Mouse (Mus musculus): ENCODE results near the gene Mrps2. TPM values are rescaled to one million over a fixed set of nuclear protein-coding genes. Genes with fewer than 3 reads are reported as not detected.
A peak's percentile ranks its signal among the peaks of the same experiment; 100 is the strongest.
"Not testable (repeated sequence)": the region's sequence is repeated elsewhere in the genome, so short reads cannot be mapped to it uniquely, and the experiment has no call there.

Mrps2 gene
- polyA plus RNA-seq, 1 experiment from 2014 or later = 50.5 TPM

DNA sequence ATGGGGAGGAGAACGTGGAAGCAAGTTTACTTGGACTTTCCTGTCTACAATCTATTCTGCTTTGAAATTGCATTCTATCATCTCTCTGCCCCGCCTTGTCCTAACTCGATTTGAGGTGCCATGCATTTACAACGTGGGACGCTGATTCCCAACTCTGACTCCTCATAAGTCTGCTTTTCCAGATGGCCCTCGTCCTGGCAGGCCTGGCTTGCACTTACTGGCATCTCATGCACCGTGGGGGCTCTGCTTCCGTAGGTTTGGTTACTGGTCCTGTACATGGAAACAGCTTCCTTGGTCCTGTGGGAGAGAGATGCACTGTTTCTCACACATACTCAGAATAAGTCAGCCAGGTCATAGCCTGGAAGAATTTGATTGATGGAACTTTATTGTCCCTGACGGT, 2.9 kb upstream of the Mrps2 start:
- Histone ChIP-seq H3K27ac (replicated peaks; ENCODE audit: low read depth, low read length) (no peak overlapping the region), H3K4me2 (ENCODE audit: low read depth, low read length) (no peak overlapping the region), H3K4me3 (ENCODE audit: low read depth, low read length) (no peak overlapping the region), H3K4me1 (ENCODE audit: control insufficient read depth, insufficient read depth, low read length) (peaks cover 7% of the 10 kb centered on the region), H3K9ac (ENCODE audit: low read depth, low read length) (no peak overlapping the region), H3K9me3 (ENCODE audit: control insufficient read depth, low read length) (no peaks in the 10 kb centered on the region), H3K36me3 (ENCODE audit: control insufficient read depth, insufficient read depth, low read length) (peaks cover 10% of the 10 kb centered on the region), H3K27me3 (replicated peaks; ENCODE audit: control insufficient read depth, insufficient read depth, low read length) (no peaks in the 10 kb centered on the region)
- 81% methylated on average over 9 of the region's 9 CpGs for WGBS
- ATAC-seq (ENCODE audit: low read depth) = no peak
- no peak for DNase-seq (ENCODE audit: low spot score)

DNA sequence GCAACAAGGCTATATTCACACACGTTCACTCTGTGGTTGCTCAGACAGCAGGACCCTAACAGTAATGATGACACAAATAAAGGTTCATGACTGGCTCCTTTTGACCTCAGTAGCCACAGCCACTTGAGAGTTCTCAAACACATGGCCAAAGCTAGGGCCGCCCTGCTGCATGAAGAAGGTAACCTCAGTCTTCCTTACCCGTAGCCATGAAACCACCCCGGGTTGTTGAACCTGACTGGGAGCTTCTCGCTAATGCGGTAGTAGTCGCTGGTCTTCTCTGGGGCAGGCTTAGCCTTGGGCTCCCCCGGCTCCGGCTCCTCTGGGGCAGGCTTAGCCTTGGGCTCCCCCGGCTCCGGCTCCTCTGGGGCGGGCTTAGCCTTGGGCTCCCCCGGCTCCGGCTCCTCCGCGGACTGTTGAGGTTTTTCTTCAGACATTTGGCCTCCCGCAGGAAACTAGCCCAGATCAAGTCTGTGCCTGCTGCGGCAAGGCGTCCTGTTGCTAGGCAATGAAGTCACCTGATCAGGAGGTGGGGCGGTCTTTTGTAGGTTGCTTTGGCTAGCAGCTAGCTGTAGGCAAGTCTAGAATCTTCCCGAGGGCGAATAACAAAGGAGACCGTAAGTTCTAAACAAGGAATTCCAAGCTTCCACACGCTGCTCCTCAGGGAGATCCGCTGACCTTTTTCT, 1.9 kb upstream of the Mrps2 start, which contains the start of gene 1700007K13Rik:
1700007K13Rik (minus strand) TSS at position 497 of the 683 bp plus-strand sequence.
- peaks cover 20% of the 10 kb centered on the region for H3K36me3 ChIP-seq (ENCODE audit: control insufficient read depth, insufficient read depth, low read length)
- peak within 1 kb of the TSS; percentile 56 for H3K4me2 ChIP-seq (ENCODE audit: low read depth, low read length)
- no peaks in the 10 kb centered on the region for H3K27me3 ChIP-seq (replicated peaks; ENCODE audit: control insufficient read depth, insufficient read depth, low read length)
- no peak within 1 kb of the TSS for H3K27ac ChIP-seq (replicated peaks; ENCODE audit: low read depth, low read length)
- DNase-seq (ENCODE audit: low spot score) = peak; percentile 92
- peaks cover 7% of the 10 kb centered on the region for H3K4me1 ChIP-seq (ENCODE audit: control insufficient read depth, insufficient read depth, low read length)
- peak; percentile 81 for ATAC-seq (ENCODE audit: low read depth)
- no peaks in the 10 kb centered on the region for H3K9me3 ChIP-seq (ENCODE audit: control insufficient read depth, low read length)
- WGBS = 3% methylated on average over 25 of the region's 25 CpGs
- peak within 1 kb of the TSS; percentile 27 for H3K4me3 ChIP-seq (ENCODE audit: low read depth, low read length)
- H3K9ac ChIP-seq (ENCODE audit: low read depth, low read length) = peak within 1 kb of the TSS; percentile 49

- peaks cover 7% of the 10 kb centered on the region for H3K4me1 ChIP-seq (ENCODE audit: control insufficient read depth, insufficient read depth, low read length)
- DNase-seq (ENCODE audit: low spot score) (no peak), ATAC-seq (ENCODE audit: low read depth) (no peak)
- peaks cover 38% of the 10 kb centered on the region for H3K36me3 ChIP-seq (ENCODE audit: control insufficient read depth, insufficient read depth, low read length)
- WGBS = 55% methylated on average over 18 of the region's 18 CpGs
- no peaks in the 10 kb centered on the region; the same call in 1 of the 2 replicates for H3K9me3 ChIP-seq (ENCODE audit: control insufficient read depth, low read length)
- H3K27ac ChIP-seq (replicated peaks; ENCODE audit: low read depth, low read length) = no peak overlapping the region
- peak overlapping the region; percentile 81 for H3K9ac ChIP-seq (ENCODE audit: low read depth, low read length)
- peak overlapping the region; percentile 87 for H3K4me2 ChIP-seq (ENCODE audit: low read depth, low read length)
- peak overlapping the region; percentile 66 for H3K4me3 ChIP-seq (ENCODE audit: low read depth, low read length)
- H3K27me3 ChIP-seq (replicated peaks; ENCODE audit: control insufficient read depth, insufficient read depth, low read length) = no peaks in the 10 kb centered on the region
Measured at GRCm38 (mm10) chr2:28468486-28469225, 790 bp downstream of the Mrps2 start.

GRCm38 (mm10) chr2:28469461-28469860, 1.6 kb downstream of the Mrps2 start:
- Histone ChIP-seq H3K27me3 (replicated peaks; ENCODE audit: control insufficient read depth, insufficient read depth, low read length) (no peaks in the 10 kb centered on the region), H3K36me3 (ENCODE audit: control insufficient read depth, insufficient read depth, low read length) (peaks cover 38% of the 10 kb centered on the region), H3K9ac (ENCODE audit: low read depth, low read length) (no peak overlapping the region), H3K4me1 (ENCODE audit: control insufficient read depth, insufficient read depth, low read length) (peaks cover 7% of the 10 kb centered on the region), H3K27ac (replicated peaks; ENCODE audit: low read depth, low read length) (no peak overlapping the region), H3K9me3 (ENCODE audit: control insufficient read depth, low read length) (no peaks in the 10 kb centered on the region; the same call in 1 of the 2 replicates), H3K4me2 (ENCODE audit: low read depth, low read length) (no peak overlapping the region), H3K4me3 (ENCODE audit: low read depth, low read length) (no peak overlapping the region)
- ATAC-seq (ENCODE audit: low read depth) (no peak), DNase-seq (ENCODE audit: low spot score) (no peak)
- 96% methylated on average over 14 of the region's 14 CpGs for WGBS

GRCm38 (mm10) chr2:28470591-28470990, 2.7 kb downstream of the Mrps2 start:
- Histone ChIP-seq H3K36me3 (ENCODE audit: control insufficient read depth, insufficient read depth, low read length) (peaks cover 38% of the 10 kb centered on the region), H3K27ac (replicated peaks; ENCODE audit: low read depth, low read length) (no peak overlapping the region), H3K27me3 (replicated peaks; ENCODE audit: control insufficient read depth, insufficient read depth, low read length) (no peaks in the 10 kb centered on the region), H3K4me3 (ENCODE audit: low read depth, low read length) (no peak overlapping the region), H3K4me2 (ENCODE audit: low read depth, low read length) (no peak overlapping the region), H3K4me1 (ENCODE audit: control insufficient read depth, insufficient read depth, low read length) (peaks cover 7% of the 10 kb centered on the region), H3K9me3 (ENCODE audit: control insufficient read depth, low read length) (no peaks in the 10 kb centered on the region; the same call in 1 of the 2 replicates), H3K9ac (ENCODE audit: low read depth, low read length) (no peak overlapping the region)
- DNase-seq (ENCODE audit: low spot score) = no peak
- 93% methylated on average over 2 of the region's 2 CpGs for WGBS
- ATAC-seq (ENCODE audit: low read depth) = no peak

GRCm38 (mm10) chr2:28472011-28472410, 4.1 kb downstream of the Mrps2 start:
- H3K27ac ChIP-seq (replicated peaks; ENCODE audit: low read depth, low read length); H3K27me3 ChIP-seq (replicated peaks; ENCODE audit: control insufficient read depth, insufficient read depth, low read length); DNase-seq (ENCODE audit: low spot score); H3K4me3 ChIP-seq (ENCODE audit: low read depth, low read length); H3K4me2 ChIP-seq (ENCODE audit: low read depth, low read length); ATAC-seq (ENCODE audit: low read depth); H3K4me1 ChIP-seq (ENCODE audit: control insufficient read depth, insufficient read depth, low read length); H3K9ac ChIP-seq (ENCODE audit: low read depth, low read length); H3K9me3 ChIP-seq (ENCODE audit: control insufficient read depth, low read length): not testable (repeated sequence)
- 92% methylated on average over 8 of the region's 8 CpGs for WGBS
- peaks cover 38% of the 10 kb centered on the region for H3K36me3 ChIP-seq (ENCODE audit: control insufficient read depth, insufficient read depth, low read length)

DNA sequence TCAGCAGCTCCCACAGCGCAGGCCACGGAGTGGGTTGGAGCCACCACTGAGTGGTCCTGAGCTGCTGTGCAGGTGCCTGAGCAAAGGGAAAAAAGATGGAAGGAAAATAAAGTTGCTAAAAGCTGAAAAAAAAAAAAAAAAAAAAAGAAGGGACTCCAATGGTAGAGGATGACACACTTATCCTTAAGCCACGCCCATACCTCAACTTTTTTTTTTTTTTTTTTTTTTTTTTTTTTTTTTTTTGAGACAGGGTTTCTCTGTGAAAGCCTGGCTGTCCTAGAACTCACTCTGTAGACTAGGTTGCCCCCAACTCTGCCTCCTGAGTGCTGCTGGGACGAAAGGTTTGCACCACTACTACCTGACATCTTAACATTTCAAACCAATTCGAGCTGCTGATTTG, 10.1 kb downstream of the Mrps2 start:
- H3K4me2 ChIP-seq (ENCODE audit: low read depth, low read length); H3K36me3 ChIP-seq (ENCODE audit: control insufficient read depth, insufficient read depth, low read length); H3K9me3 ChIP-seq (ENCODE audit: control insufficient read depth, low read length); H3K27me3 ChIP-seq (replicated peaks; ENCODE audit: control insufficient read depth, insufficient read depth, low read length); H3K9ac ChIP-seq (ENCODE audit: low read depth, low read length); ATAC-seq (ENCODE audit: low read depth); H3K4me3 ChIP-seq (ENCODE audit: low read depth, low read length); DNase-seq (ENCODE audit: low spot score); H3K4me1 ChIP-seq (ENCODE audit: control insufficient read depth, insufficient read depth, low read length); H3K27ac ChIP-seq (replicated peaks; ENCODE audit: low read depth, low read length): not testable (repeated sequence)
- 89% methylated on average over 5 of the region's 5 CpGs for WGBS

- H3K9me3 ChIP-seq (ENCODE audit: control insufficient read depth, low read length) = no peaks in the 10 kb centered on the region
- no peak overlapping the region for H3K4me2 ChIP-seq (ENCODE audit: low read depth, low read length)
- no peak overlapping the region for H3K27ac ChIP-seq (replicated peaks; ENCODE audit: low read depth, low read length)
- peak; percentile 49 for DNase-seq (ENCODE audit: low spot score)
- no peaks in the 10 kb centered on the region for H3K4me1 ChIP-seq (ENCODE audit: control insufficient read depth, insufficient read depth, low read length)
- H3K4me3 ChIP-seq (ENCODE audit: low read depth, low read length) = no peak overlapping the region
- no peaks in the 10 kb centered on the region for H3K36me3 ChIP-seq (ENCODE audit: control insufficient read depth, insufficient read depth, low read length)
- 73% methylated on average over 20 of the region's 20 CpGs for WGBS
- H3K27me3 ChIP-seq (replicated peaks; ENCODE audit: control insufficient read depth, insufficient read depth, low read length) = no peaks in the 10 kb centered on the region
- H3K9ac ChIP-seq (ENCODE audit: low read depth, low read length) = no peak overlapping the region
- ATAC-seq (ENCODE audit: low read depth) = peak; percentile 65; the same call in 1 of the 2 replicates
Measured at GRCm38 (mm10) chr2:28479208-28480204, 11.6 kb downstream of the Mrps2 start.

All from embryonic facial prominence, embryonic 14.5 days (tissue).